Mouse (Mus musculus) adrenal gland, postnatal 25 days (tissue): ENCODE results near the gene Cic. TPM values are rescaled to one million over a fixed set of nuclear protein-coding genes. Genes with fewer than 3 reads are reported as not detected.
A peak's percentile ranks its signal among the peaks of the same experiment; 100 is the strongest.

Source experiments
- DNase-seq: peaks from one replicate; pipeline ENCODE4 v3.0.0; 2021; ENCODE audit warnings: mixed read lengths
- total RNA-seq: library from RNA; stranded (reverse); gene quantifications from 2 replicates; pipeline ENCODE4 v1.2.3, GENCODE M21; 2021

Cic gene
- total RNA-seq, 1 experiment from 2014 or later = 134 TPM

- DNase-seq = no peak
These were observed 15.3 kb downstream of the Cic start for GRCm38 (mm10) chr7:25282731-25283211.

DNA sequence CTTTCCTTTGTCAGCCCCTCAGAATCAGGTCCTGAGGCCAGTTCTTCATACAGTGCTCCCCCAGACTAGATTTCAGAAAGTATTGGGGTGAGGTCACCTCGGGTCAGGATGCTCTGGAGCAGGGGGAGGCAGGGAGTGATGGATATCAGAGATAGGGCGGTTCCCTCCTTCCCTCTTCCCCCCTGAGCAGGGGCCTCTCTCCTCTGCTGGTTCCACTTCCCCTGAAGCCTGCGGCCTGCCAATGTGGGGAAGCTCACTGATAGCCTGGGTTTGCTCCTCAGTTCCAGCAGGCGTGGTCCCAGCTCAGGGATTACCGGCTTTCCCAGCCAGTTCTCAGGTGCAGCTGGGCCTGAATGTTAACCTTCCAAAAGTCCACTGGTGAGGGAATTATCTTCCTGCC is 16.1 kb downstream of the Cic start:
- no peak for DNase-seq

DNA sequence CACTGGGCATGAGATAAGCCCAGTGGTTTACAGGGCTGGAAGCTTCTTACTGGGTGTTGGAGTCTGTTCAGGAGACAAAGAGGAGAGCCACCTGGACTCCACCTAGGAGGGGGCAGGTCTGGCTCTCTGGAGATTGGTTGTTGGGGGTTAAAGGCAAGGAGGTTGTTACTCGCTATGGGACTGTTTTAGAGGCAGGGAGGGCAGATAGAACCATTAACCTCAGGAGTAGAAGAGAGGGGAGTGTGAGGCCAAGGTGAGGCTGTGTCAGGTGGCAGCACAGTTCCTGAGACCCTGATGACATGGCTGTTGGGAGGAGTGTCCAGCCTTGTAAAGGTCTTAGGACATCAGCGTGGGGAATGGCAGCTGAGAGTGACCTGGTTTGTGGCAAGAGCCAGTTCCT is 16.7 kb downstream of the Cic start:
- no peak for DNase-seq

DNA sequence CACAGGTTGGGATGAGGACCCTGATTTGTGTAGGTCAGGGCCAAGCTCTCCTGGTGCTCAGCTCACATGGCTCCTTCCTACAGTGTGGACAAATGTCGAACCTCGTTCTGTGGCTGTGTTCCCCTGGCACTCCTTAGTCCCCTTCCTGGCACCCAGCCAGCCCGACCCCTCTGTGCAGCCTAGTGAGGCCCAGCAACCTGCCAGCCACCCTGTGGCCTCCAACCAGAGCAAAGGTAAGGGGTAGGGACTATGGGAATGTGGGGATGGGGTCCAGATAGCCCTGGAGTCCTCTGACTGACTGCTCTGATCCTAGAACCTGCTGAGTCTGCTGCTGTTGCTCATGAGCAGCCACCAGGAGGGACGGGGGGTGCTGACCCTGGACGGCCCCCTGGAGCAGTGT is 17.3 kb downstream of the Cic start:
- DNase-seq = no peak

DNA sequence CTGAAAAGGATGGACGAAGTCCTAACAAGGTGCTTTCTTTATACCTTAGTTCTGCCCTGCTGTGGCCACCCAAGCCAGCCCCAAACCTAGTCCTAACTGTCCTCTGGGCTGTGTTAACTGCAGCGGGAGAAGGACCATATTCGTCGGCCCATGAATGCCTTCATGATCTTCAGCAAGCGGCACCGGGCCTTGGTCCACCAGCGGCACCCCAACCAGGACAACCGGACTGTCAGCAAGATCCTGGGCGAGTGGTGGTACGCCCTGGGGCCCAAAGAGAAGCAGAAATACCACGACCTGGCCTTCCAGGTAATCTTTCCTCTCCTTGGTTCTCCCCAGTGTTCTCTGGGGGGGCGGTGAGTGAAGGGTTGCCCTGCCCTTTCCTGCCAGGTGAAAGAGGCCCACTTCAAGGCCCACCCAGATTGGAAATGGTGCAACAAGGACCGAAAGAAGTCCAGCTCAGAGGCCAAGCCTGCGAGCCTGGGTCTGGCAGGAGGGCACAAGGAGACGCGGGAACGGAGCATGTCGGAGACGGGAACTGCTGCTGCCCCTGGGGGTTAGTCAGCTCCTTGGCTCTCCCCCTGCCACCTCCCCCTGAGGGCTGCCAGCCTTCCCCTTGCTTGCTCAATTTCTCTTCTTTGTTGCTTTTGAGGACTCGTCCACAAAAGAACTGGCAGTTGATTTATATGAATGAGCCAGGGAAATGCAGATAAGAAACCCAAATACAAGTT is 18.2 kb downstream of the Cic start:
- DNase-seq = no peak

DNA sequence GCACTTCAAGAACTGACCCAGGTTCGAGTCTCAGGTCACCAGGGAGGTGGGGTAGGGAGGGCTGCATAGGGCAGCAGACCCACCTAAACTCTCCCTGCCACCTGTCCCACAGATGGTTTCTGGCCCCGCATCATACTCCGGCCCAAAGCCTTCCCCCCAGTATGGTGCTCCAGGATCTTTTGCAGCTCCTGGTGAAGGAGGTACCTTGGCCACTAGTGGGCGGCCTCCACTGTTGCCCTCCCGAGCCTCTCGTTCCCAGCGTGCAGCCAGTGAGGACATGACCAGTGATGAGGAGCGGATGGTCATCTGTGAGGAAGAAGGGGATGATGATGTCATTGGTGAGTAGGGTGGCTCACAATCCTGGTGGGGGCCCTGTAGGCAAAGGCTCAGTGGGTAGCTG is 19.5 kb downstream of the Cic start:
- no peak for DNase-seq

GRCm38 (mm10) chr7:25288011-25288410 is 20.5 kb downstream of the Cic start:
- DNase-seq = no peak

DNA sequence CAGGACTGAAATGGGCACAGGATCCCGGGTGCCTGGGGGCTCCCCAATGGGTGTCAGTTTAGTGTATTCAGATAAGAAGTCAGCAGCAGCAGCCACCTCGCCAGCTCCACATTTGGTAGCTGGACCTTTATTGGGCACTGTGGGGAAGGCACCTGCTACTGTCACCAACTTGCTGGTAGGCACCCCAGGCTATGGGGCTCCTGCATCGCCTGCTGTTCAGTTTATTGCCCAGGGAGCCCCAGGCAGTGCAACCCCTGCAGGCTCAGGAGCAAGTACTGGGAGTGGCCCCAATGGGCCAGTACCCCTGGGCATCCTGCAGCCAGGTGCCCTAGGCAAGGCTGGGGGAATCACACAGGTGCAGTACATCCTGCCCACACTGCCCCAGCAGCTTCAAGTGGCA is 21.2 kb downstream of the Cic start:
- DNase-seq = no peak

DNA sequence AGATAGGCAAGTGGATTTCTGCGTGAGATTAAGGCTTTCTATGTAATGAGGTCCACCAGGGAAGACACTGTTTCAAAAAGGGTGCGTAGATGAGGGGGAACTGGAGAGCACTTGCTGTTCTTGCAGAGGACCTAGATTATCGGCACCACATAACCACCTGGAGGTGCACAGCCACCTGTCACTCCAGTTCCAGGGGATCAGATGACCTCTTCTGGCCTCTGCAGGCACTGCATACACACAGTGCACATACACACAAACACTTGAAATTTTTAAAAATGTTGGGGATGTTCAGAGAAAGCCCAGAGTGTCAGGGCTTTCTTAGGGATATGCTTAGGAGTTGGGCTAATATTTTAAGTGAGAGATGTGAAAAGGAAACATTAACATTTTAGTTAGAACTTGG is 22.4 kb downstream of the Cic start:
- DNase-seq = no peak

GRCm38 (mm10) chr7:25290463-25290862 is 23.0 kb downstream of the Cic start:
- no peak for DNase-seq

GRCm38 (mm10) chr7:25290911-25291310 is 23.4 kb downstream of the Cic start:
- peak; percentile 68 for DNase-seq

DNA sequence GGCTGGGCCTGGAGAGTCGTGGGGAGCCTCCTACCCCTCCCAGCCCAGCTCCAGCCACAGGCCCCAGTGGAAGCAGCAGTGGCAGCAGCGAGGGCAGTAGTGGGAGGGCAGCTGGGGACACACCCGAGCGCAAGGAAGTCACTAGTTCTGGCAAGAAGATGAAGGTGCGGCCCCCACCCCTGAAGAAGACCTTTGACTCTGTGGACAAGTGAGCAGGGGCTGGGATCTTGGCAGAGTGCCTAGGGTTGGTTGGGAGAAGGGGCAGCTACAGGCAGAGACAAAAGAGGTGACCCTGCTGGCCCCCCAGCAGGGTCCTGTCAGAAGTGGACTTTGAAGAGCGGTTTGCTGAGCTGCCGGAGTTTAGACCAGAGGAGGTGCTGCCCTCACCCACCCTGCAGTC is 24.6 kb downstream of the Cic start:
- peak; percentile 4 for DNase-seq

- DNase-seq = peak; percentile 2
These were observed 25.8 kb downstream of the Cic start for GRCm38 (mm10) chr7:25293191-25293739.

- DNase-seq = no peak
These were observed 27.0 kb downstream of the Cic start for GRCm38 (mm10) chr7:25294495-25294894.

GRCm38 (mm10) chr7:25294960-25295722 is 27.6 kb downstream of the Cic start:
- no peak for DNase-seq

GRCm38 (mm10) chr7:25296945-25297453 is 29.5 kb downstream of the Cic start:
- peak; percentile 51 for DNase-seq

GRCm38 (mm10) chr7:25297454-25298325 is 30.2 kb downstream of the Cic start, which contains the start of gene Pafah1b3:
Gene Pafah1b3, minus strand, starts transcription at chr7:25297986.
- DNase-seq = peak; percentile 74

- DNase-seq = no peak
These were observed 33.6 kb downstream of the Cic start, which contains the start of gene Prr19 for GRCm38 (mm10) chr7:25301063-25301462. Gene Prr19, plus strand, starts transcription at chr7:25301411.

- no peak for DNase-seq
These were observed 35.6 kb downstream of the Cic start for GRCm38 (mm10) chr7:25303003-25303684.

- no peak for DNase-seq
These were observed 36.1 kb downstream of the Cic start for GRCm38 (mm10) chr7:25303685-25304006.

- DNase-seq = no peak
These were observed 38.0 kb downstream of the Cic start for GRCm38 (mm10) chr7:25305481-25305880.
